Mouse (Mus musculus): ENCODE data around the gene Olfr354.

- TF ChIP-seq CTCF (IDR thresholded peaks at IDR 0.05; ENCODE audit: borderline replicate concordance, insufficient read depth, low read depth, low read length) (no peak), POLR2A (IDR thresholded peaks at IDR 0.05; ENCODE audit: borderline replicate concordance, insufficient read depth, low read length) (no peak)
Measured at GRCm38 (mm10) chr2:36905380-36905779, at the start of gene Olfr354.
